Mouse (Mus musculus): ENCODE data around the gene Taz. TPM values are rescaled to one million over a fixed set of nuclear protein-coding genes. Genes with fewer than 3 reads are reported as not detected.

The Taz gene
- 66.8 TPM for polyA plus RNA-seq (2015; fragmentation: Illumina TruSeq; extraction: RNeasy Lipid Tissue Mini Kit (QIAGEN cat#74804); ENCODE audit: low read depth, low replicate concordance)

GRCm38 (mm10) chrX:74281732-74282394, at the start of gene Taz, which contains the start of gene Dnase1l1:
Gene Taz (plus strand): TSS chrX:74281912.
Gene Dnase1l1 (minus strand): TSS chrX:74282337.

DNA sequence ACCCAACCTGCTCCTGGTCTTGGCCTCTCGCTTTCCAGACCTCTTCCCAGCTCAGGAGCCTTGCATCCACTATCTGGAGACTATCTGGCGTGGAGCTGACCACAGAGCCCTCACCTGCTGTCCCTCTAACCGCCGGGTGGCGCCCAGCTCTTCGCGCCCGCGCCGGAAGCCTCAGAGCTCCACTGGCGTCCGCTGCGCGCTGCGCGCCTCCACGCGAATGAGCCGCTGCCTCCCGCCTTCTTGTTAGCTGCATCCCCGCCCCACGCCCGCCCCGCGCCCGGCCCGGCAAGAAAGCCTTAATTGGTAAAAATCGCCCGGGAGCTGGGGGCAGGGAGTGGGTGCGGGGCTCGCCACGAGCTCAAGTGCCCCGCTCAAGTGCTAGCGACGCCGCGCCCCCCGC, 32.1 kb upstream of the Taz start, which contains the start of gene Flna:
Gene Flna (minus strand): TSS at position 206 of the 400 bp plus-strand sequence.

DNA sequence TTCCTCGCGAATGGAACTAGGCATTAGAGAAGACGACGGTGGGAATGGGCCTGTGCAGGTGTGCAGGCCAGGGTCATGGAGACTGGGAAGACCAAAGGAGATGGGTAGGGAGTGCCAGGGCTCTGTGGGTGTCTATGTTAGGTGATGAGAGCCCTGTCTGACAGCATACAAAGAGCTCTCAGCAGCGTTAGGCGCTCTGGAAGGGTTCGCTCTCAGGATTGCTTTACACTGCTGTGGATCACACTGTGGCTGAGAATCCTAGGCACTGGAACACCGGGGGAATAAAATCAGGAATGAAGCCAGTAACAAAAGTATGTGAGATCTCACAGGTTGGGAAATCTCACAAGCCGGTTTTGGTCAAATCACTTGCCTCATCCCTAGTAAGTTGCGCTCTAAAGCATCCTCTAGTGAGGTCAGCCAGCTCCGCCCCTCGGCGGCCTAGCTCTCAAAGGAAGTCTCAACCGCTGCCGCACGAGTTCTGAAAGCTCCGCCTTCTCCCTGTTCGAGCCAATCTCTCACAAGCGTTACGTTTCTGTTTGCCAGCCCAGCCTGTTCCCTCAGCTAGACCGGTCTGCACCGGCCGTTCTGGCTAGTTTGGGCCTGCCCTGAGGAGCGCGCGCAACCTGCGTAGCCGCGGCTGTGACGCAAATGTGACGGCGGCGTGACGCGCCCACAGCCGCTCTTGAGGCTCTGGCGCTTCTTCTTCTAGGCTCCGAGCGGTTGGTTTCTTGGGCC, 27.4 kb upstream of the Taz start, which contains the start of gene Emd:
Gene Emd (plus strand): TSS at position 535 of the 735 bp plus-strand sequence.

DNA sequence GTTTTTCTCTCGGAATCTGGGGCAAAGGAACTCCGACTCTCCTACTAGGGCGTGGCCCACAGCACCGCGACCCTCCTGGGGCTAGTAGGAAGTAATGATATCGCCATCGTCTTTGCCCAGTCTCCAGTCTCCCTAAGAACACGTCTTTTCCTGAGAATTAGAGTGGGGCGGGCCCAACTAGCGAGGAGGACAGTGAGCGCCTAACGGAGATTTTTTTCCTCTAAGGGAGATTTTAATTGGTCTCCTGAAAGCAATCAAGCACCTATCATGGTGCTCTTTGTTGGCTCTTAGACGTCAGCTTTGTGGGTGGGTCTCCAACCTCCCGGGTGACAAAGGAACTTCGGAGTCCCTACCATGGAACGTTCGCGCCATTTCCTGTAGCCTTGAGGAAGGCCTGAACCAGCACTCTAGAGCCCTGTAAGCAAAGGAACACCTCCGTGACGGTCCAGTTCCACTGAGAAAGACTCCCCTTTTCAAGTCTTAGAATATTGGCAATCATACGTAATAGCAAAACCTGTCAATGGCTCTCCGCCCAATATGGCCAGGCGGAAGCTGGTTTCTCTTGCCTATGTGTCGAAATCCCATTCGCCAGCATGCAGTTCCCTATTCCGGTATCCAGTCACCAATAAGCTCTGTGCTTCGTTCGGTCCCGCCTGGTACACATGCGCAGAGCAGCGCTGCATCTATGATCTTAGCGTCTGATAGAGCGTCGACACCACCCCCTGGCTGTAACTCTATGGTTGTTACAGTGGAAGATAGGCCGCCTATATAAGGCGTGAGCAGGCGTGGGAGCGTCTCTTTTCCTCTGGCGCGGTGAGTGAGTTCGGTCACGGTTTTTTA, 11.4 kb upstream of the Taz start, which contains the start of gene Rpl10:
Gene Rpl10 (plus strand): TSS at position 751 of the 840 bp plus-strand sequence.

DNA sequence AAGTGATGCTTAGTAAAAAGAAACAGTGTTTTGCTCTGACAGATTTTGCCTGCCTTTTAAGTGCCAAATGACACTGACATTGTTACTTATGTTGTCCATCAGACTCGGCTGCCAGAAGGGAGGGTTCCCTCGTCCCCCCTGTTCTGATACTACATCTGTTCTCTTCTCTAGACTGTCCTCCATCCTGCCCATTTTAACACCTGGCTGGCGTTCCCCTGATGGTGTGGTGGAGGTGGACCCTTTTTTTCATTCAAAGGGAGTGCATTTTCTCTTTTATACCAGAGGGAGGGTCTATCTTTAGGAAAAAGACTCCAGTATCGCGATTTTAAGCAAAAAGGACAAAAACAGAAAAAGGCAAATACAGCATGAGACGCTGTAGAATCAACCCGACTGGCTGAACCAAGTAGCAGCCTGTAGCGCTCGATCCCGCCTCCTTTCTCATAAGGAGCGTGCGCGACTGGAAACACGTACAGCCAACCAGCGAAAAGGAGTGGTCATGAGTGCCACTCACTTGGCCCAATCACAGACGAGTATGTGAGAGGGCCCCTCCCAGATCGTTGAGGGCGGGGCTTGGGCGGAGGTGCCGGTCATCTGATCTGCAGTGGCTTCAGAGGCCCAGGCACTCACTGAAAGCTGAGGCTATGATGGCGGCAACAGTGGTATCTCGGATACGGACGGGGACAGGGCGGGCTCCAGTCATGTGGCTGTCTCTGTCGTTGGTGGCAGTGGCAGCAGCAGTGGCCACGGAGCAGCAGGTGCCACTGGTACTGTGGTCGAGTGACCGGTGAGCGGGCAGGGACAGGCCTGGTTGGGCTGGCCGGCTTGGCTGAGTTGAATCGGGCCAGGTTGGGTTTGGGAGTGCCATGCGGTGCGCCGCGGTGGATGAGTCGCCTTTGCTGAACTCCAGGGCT, 15.1 kb downstream of the Taz start, which contains the start of gene Atp6ap1:
Gene Atp6ap1 (plus strand): TSS at position 560 of the 911 bp plus-strand sequence.

GRCm38 (mm10) chrX:74304867-74305700, 23.4 kb downstream of the Taz start, which contains the start of gene Gdi1:
Gene Gdi1 (plus strand): TSS chrX:74304998.

DNA sequence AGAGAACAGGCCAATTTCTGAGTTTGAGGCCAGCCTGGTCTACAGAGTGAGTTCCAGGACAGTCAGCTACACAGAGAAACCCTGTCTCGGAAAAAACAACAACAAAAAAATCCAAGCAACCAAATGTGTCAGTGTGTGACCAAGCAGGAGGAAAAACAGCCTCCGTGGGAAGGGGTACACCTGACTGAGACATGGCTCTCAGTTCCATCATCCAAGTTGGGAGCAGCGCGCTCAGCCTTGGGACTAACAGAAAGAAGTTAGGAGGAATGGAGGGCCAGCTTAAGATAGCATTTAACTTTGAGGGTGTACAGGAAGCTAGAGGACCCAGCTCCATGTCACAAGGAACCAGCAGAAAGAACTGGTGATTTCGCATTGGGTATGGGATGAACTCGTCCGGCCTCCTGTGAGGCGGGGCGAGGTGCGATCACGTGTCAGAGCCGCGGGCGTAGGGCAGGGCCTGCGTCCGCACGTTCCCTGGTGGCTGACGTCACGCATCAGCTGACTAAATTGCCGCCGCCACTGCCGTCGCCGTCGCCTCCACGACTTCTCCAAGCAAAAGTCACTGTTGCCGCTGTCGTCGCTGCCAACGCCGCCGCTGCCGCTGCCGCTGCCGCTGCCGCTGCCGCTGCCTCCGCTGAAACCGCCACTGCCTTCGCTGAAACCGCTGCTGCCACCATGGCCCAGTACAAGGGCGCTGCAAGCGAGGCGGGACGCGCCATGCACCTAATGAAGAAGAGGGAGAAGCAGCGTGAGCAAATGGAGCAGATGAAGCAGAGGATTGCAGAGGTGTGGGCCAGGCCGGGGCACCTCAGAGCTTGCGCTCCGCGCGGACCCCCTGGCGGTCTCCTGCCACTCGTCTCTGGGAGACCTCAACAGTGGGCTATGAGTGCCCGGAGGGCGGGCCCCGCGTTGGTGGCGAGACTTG, 31.1 kb downstream of the Taz start, which contains the start of gene Fam50a:
Gene Fam50a (plus strand): TSS at position 494 of the 925 bp plus-strand sequence.

GRCm38 (mm10) chrX:74328725-74329161, 47.0 kb downstream of the Taz start, which contains the start of gene Plxna3:
Gene Plxna3 (plus strand): TSS chrX:74329066.

Other genes starting within 250 kb of the Taz start
- gene Opn1mw, start 154.4 kb upstream of the Taz start, polyA plus RNA-seq (2015; fragmentation: Illumina TruSeq; extraction: RNeasy Lipid Tissue Mini Kit (QIAGEN cat#74804); ENCODE audit: low read depth, low replicate concordance): 1.2 TPM
- gene Mecp2, start 146.5 kb upstream of the Taz start, polyA plus RNA-seq (2015; fragmentation: Illumina TruSeq; extraction: RNeasy Lipid Tissue Mini Kit (QIAGEN cat#74804); ENCODE audit: low read depth, low replicate concordance): 40.9 TPM
- not detected for gene Tex28, start 114.1 kb upstream of the Taz start, polyA plus RNA-seq (2015; fragmentation: Illumina TruSeq; extraction: RNeasy Lipid Tissue Mini Kit (QIAGEN cat#74804); ENCODE audit: low read depth, low replicate concordance)
- 0.24 TPM for gene Tktl1, start 104.7 kb upstream of the Taz start, polyA plus RNA-seq (2015; fragmentation: Illumina TruSeq; extraction: RNeasy Lipid Tissue Mini Kit (QIAGEN cat#74804); ENCODE audit: low read depth, low replicate concordance)
- 64.8 TPM for gene Flna, start 32.1 kb upstream of the Taz start, polyA plus RNA-seq (2015; fragmentation: Illumina TruSeq; extraction: RNeasy Lipid Tissue Mini Kit (QIAGEN cat#74804); ENCODE audit: low read depth, low replicate concordance)
- gene Emd, start 27.2 kb upstream of the Taz start, polyA plus RNA-seq (2015; fragmentation: Illumina TruSeq; extraction: RNeasy Lipid Tissue Mini Kit (QIAGEN cat#74804); ENCODE audit: low read depth, low replicate concordance): 53.9 TPM
- 1,047 TPM for gene Rpl10, start 11.1 kb upstream of the Taz start, polyA plus RNA-seq (2015; fragmentation: Illumina TruSeq; extraction: RNeasy Lipid Tissue Mini Kit (QIAGEN cat#74804); ENCODE audit: low read depth, low replicate concordance)
- gene Dnase1l1, start 425 bp downstream of the Taz start, polyA plus RNA-seq (2015; fragmentation: Illumina TruSeq; extraction: RNeasy Lipid Tissue Mini Kit (QIAGEN cat#74804); ENCODE audit: low read depth, low replicate concordance): 3.4 TPM
- 458 TPM for gene Atp6ap1, start 15.2 kb downstream of the Taz start, polyA plus RNA-seq (2015; fragmentation: Illumina TruSeq; extraction: RNeasy Lipid Tissue Mini Kit (QIAGEN cat#74804); ENCODE audit: low read depth, low replicate concordance)
- 590 TPM for gene Gdi1, start 23.1 kb downstream of the Taz start, polyA plus RNA-seq (2015; fragmentation: Illumina TruSeq; extraction: RNeasy Lipid Tissue Mini Kit (QIAGEN cat#74804); ENCODE audit: low read depth, low replicate concordance)
- 37.3 TPM for gene Fam50a, start 31.1 kb downstream of the Taz start, polyA plus RNA-seq (2015; fragmentation: Illumina TruSeq; extraction: RNeasy Lipid Tissue Mini Kit (QIAGEN cat#74804); ENCODE audit: low read depth, low replicate concordance)
- gene Plxna3, start 47.2 kb downstream of the Taz start, polyA plus RNA-seq (2015; fragmentation: Illumina TruSeq; extraction: RNeasy Lipid Tissue Mini Kit (QIAGEN cat#74804); ENCODE audit: low read depth, low replicate concordance): 19.6 TPM
- 45.8 TPM for gene Lage3, start 71.7 kb downstream of the Taz start, polyA plus RNA-seq (2015; fragmentation: Illumina TruSeq; extraction: RNeasy Lipid Tissue Mini Kit (QIAGEN cat#74804); ENCODE audit: low read depth, low replicate concordance)
- 90.0 TPM for gene Ubl4a, start 91.3 kb downstream of the Taz start, polyA plus RNA-seq (2015; fragmentation: Illumina TruSeq; extraction: RNeasy Lipid Tissue Mini Kit (QIAGEN cat#74804); ENCODE audit: low read depth, low replicate concordance)
- gene Slc10a3, start 91.4 kb downstream of the Taz start, polyA plus RNA-seq (2015; fragmentation: Illumina TruSeq; extraction: RNeasy Lipid Tissue Mini Kit (QIAGEN cat#74804); ENCODE audit: low read depth, low replicate concordance): 3.8 TPM
- 23.7 TPM for gene Fam3a, start 111.4 kb downstream of the Taz start, polyA plus RNA-seq (2015; fragmentation: Illumina TruSeq; extraction: RNeasy Lipid Tissue Mini Kit (QIAGEN cat#74804); ENCODE audit: low read depth, low replicate concordance)
- 24.7 TPM for gene Ikbkg, start 111.4 kb downstream of the Taz start, polyA plus RNA-seq (2015; fragmentation: Illumina TruSeq; extraction: RNeasy Lipid Tissue Mini Kit (QIAGEN cat#74804); ENCODE audit: low read depth, low replicate concordance)
- 36.5 TPM for gene G6pdx, start 147.3 kb downstream of the Taz start, polyA plus RNA-seq (2015; fragmentation: Illumina TruSeq; extraction: RNeasy Lipid Tissue Mini Kit (QIAGEN cat#74804); ENCODE audit: low read depth, low replicate concordance)
- gene Gm6880, start 199.5 kb downstream of the Taz start, polyA plus RNA-seq (2015; fragmentation: Illumina TruSeq; extraction: RNeasy Lipid Tissue Mini Kit (QIAGEN cat#74804); ENCODE audit: low read depth, low replicate concordance): not detected